Mouse (Mus musculus): Measurements from ENCODE around the gene Wnt3a. TPM values are rescaled to one million over a fixed set of nuclear protein-coding genes. Genes with fewer than 3 reads are reported as not detected.

Wnt3a gene
- total RNA-seq (2023): not detected

GRCm38 (mm10) chr11:59290702-59291303, at the start of gene Wnt3a:
Gene Wnt3a, minus strand, starts transcription at chr11:59290752.

DNA sequence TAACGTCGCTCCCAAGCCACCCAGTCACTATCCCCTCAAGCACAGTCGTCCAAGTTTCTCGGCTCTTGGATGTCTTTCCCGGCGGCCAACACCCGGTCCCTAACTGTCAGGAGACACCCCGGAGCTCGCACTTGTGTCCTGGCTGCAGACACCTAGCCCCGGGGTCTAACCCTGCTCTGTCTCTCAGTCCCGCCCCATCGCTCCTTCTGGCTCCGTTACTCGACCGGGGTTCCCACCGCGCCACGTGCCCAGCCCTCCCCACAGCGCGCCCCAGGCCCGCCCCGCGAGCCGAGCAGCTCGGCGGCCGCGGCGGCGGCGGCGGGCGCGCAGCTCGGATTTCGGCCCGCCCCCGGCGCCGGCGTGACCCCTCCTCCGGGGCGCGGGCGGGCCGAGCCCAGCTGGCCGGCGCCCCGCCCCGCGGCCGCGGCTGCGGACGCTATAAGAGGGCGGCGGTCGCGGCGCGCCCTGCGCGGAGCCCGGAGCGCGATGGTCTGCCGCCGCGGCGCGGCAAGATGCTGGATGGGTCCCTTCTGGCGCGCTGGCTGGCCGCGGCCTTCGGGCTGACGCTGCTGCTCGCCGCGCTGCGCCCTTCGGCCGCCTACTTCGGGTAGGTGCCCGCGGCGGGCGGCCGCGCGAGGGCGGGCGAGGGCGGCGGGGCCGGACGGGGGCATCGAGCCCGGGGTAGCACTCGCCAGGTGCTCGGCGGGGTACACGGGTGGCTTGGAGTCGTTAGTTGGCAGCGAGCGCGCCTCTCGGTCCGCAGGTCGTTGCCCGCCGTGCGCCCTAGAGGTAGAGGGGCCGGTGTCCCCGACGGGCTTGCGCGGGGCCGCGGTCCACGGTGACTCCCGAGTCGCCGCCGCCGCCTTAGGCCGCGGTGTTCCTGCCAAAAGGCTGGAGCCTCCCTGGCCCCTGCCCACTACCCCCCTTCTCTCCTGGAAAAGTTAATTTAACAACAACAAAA, 16.2 kb upstream of the Wnt3a start, which contains the start of gene Wnt9a:
Wnt9a (plus strand) TSS at position 468 of the 961 bp plus-strand sequence.

GRCm38 (mm10) chr11:59228122-59228953, 62.2 kb downstream of the Wnt3a start, which contains the start of gene Arf1:
Gene Arf1, minus strand, starts transcription at chr11:59228270.

GRCm38 (mm10) chr11:59208153-59208831, 82.3 kb downstream of the Wnt3a start, which contains the start of gene 2310033P09Rik:
Gene 2310033P09Rik, plus strand, starts transcription at chr11:59208321.

DNA sequence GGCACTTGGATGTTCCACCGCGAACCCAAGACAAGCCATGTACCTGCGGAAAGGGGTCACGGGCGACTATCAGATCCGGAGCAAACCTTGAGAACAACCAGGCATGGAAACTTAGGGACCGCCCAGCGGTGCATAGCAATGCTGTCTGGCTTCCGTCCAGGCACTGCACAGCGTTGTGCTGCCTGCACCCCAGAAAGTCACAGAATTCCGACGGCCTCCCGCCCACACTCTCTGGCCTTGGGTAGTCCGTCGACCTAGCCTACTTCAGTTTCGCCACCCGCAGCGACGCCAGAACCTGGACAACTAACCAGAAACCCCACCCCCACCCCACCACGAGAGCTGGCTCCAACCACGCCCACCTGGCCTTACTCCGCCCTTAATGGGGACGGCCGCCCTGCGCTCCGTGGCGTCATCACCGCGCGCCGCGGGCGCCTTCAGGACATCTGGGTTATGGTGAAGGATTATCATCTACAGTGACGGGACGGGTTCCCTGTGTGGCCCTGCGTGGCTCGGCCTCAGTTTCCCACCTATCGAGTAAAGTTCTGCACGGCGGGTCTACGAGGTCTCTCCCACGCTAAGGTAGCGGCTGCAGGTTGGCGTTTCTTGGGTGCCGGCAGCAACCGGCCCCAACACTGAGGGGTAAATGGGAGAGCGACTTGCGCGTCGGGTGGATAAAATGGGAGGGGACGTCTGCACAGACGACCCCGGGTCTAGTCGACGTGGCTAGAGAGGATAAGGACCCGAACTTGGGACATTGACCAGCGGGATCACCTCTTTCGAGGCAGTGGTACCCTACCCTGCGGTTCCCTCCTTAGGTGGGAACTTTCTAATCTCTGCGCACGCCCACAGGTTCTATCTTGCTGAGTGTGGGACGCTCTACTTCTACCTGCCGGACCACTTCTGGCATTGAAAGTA, 88.2 kb downstream of the Wnt3a start, which contains the start of gene Mrpl55:
Mrpl55 (plus strand) TSS at position 406 of the 915 bp plus-strand sequence.

Other genes with a start within 250 kb of the Wnt3a start
- gene Obscn, start 154.3 kb downstream of the Wnt3a start, total RNA-seq (2023): 0.24 TPM
- gene Iba57, start 127.0 kb downstream of the Wnt3a start, total RNA-seq (2023): 40.9 TPM
- gene Gjc2, start 107.5 kb downstream of the Wnt3a start, total RNA-seq (2023): 0.44 TPM
- 36.6 TPM for gene Guk1, start 98.5 kb downstream of the Wnt3a start, total RNA-seq (2023)
- 14.4 TPM for gene Mrpl55, start 88.3 kb downstream of the Wnt3a start, total RNA-seq (2023)
- 35.3 TPM for gene 2310033P09Rik, start 82.4 kb downstream of the Wnt3a start, total RNA-seq (2023)
- gene Arf1, start 62.5 kb downstream of the Wnt3a start, total RNA-seq (2023): 232 TPM
- not detected for gene Wnt9a, start 16.2 kb upstream of the Wnt3a start, total RNA-seq (2023)
- gene Prss38, start 84.9 kb upstream of the Wnt3a start, total RNA-seq (2023): not detected
- gene Jmjd4, start 159.3 kb upstream of the Wnt3a start, total RNA-seq (2023): 9.5 TPM
- gene Snap47, start 160.4 kb upstream of the Wnt3a start, total RNA-seq (2023): 24.4 TPM
- gene Zfp867, start 181.7 kb upstream of the Wnt3a start, total RNA-seq (2023): 2.9 TPM
- 20.5 TPM for gene Zkscan17, start 236.0 kb upstream of the Wnt3a start, total RNA-seq (2023)

Measured in CD4-positive naive resting alpha-beta T cell, adult 57 days (primary cell).